Mouse (Mus musculus): ENCODE results near the gene Myo1d.

The Myo1d gene

GRCm38 (mm10) chr11:80614949-80615725 is 164.7 kb downstream of the Myo1d start:
- no peak for DNase-seq (ENCODE audit: low read depth)

GRCm38 (mm10) chr11:80614418-80614817 is 165.4 kb downstream of the Myo1d start:
- DNase-seq (ENCODE audit: low read depth): peak; percentile 71

- peak; percentile 9 for DNase-seq (ENCODE audit: low read depth)
Measured at GRCm38 (mm10) chr11:80613534-80613933, 166.3 kb downstream of the Myo1d start.

- peak; percentile 38 for DNase-seq (ENCODE audit: low read depth)
Measured at GRCm38 (mm10) chr11:80602707-80603441, 177.0 kb downstream of the Myo1d start.

- peak; percentile 52 for DNase-seq (ENCODE audit: low read depth)
Measured at GRCm38 (mm10) chr11:80602041-80602458, 177.8 kb downstream of the Myo1d start.

- DNase-seq (ENCODE audit: low read depth): no peak
Measured at GRCm38 (mm10) chr11:80601040-80601864, 178.6 kb downstream of the Myo1d start.

DNA sequence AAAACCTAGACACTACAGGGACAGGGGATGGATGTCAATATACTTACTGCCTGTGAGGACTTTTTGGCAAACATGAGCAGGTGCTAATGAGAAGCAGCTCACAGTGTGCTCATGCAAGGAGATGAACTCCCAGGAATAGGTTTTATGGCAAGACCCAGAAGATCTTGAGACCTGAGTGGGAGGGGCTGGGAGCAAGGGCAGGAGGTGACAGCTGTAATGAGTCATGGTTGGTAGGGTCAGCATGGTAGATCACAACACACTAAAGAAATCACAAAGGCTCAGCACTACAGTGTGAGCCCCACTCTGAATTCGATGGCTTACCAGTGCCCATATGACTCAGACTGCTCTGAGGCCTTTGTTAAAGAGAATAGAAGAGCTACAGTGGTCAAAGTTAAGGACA is 184.3 kb downstream of the Myo1d start:
- no peak for DNase-seq (ENCODE audit: low read depth)

- DNase-seq (ENCODE audit: low read depth): no peak
Measured at GRCm38 (mm10) chr11:80589387-80589786, 190.4 kb downstream of the Myo1d start.

DNA sequence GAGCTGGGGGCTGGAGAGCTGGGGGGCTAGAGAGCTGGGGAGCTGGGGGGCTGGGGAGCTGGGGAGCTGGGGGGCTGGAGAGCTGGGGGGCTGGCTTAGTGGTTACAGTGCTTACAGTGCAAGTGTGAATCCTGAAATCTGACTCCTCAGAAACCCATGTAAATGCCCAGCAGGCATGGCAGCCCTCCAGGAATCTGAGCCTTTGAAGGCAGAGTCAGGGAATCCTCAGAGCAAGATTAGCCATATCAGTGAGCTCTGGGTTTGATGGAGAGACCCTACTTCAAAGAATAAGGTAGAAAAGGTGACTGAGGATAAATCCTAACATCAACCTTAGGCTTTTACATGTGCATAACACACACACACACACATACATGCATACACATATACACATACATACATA is 194.1 kb downstream of the Myo1d start:
- no peak for DNase-seq (ENCODE audit: low read depth)

GRCm38 (mm10) chr11:80585211-80585610 is 194.6 kb downstream of the Myo1d start:
- no peak for DNase-seq (ENCODE audit: low read depth)

- DNase-seq (ENCODE audit: low read depth): no peak
Measured at GRCm38 (mm10) chr11:80580494-80580893, 199.3 kb downstream of the Myo1d start.

- no peak for DNase-seq (ENCODE audit: low read depth)
Measured at GRCm38 (mm10) chr11:80577747-80578640, 201.8 kb downstream of the Myo1d start.

- DNase-seq (ENCODE audit: low read depth): peak; percentile 26
Measured at GRCm38 (mm10) chr11:80575794-80576193, 204.0 kb downstream of the Myo1d start.

DNA sequence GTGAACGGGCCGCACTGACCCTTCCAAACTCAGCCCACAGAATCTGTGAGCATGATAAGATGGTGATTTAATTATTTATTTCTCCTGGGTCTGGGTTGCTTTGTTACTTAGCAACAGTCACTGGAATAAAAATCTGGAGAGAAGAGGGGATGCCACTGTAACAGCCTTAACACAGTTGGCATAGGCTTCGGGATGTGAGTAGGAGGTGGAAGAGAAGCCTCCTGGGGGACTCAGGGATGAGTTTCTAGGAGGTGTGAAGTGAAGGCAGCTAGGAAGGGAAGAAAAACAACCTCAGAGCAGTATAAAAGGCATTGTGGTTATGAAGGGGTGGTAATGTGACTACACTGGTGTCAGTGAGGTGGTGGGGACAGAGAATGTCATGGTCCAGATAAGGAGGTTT is 213.5 kb downstream of the Myo1d start:
- DNase-seq (ENCODE audit: low read depth): no peak

DNA sequence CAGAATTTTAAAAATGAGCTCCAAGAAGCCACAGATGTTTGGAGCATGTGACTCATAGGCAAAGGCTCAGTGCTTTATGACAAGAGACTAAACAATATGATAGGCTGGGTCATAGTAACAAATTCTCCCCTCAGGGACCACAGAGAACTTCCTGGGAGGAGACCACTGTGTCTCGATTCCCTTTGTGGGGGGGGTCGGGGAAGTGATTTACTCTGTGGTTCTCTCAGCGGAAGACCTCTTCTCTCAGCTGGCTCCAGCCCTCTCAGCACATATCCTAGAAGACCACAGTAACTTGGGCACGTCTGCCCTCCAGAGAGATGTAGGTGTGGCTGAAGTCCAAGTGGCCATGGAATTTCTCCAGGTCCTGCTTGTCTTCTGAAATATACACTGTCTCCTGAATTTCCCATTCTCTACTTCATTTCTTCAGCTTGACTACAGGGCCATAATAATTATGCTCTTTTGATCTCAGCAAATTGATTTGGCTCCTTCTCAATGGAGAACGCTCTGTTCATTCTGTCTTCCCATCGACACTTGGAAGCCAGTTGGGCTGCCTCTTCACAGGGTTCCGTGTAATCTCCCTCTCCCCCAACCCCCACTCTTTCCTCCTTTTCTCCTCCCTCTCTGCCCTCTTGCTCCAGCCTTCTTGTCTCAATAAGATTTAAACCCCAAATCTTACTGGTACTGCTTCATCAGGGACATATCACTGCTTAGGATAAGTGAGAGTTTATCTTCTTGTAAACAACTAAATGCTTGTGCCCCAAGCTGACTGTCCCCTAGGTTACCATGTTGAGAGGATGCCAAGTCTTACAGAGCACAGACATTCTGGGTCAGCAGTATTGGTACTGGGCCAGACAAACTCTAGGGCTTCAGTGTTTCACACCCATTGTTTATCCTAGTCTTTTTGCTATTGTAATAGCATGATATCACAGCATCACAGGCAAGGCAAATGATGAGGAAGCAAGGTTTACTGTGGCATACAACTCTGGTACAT is 214.6 kb downstream of the Myo1d start:
- DNase-seq (ENCODE audit: low read depth): no peak

DNA sequence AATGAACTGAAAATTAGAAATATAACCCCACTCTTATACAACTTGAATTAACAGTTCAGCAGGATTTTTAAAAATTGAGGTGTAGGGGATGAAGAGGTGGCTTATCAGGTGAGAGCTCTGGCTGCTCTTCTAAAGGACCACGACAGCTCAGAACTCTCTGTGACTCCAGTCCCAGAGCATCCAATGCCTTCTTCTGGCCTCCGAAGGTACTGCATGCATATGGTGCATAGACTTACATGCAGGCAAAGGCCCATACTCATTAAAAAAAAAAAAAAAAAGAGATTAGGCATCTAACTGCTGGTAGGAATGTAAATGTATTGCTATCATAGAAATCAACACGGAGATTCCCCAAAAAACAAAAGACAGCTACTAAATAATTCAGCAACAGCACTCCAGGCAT is 217.3 kb downstream of the Myo1d start:
- peak; percentile 59 for DNase-seq (ENCODE audit: low read depth)

DNA sequence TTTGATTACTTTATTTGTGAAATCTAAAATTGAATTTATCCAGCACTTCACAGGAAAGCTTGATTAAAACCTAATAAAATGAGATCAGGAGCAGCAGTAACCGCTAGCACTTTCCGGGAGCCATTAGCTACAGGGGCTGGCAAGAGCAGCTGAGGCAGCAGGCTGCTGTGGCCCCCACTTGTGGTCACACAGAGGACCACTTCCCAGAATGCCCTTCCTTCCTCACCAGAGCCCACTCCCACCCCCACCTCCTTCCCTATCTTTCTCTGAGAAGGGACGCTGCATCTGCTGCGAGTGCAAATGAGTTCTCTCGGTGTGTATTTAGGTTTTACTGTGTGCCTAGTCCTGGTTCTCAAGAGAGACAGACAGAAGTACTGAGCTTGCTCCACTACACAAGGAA is 219.1 kb downstream of the Myo1d start:
- no peak for DNase-seq (ENCODE audit: low read depth)

- DNase-seq (ENCODE audit: low read depth): no peak
Measured at GRCm38 (mm10) chr11:80555416-80555815, 224.4 kb downstream of the Myo1d start.

DNA sequence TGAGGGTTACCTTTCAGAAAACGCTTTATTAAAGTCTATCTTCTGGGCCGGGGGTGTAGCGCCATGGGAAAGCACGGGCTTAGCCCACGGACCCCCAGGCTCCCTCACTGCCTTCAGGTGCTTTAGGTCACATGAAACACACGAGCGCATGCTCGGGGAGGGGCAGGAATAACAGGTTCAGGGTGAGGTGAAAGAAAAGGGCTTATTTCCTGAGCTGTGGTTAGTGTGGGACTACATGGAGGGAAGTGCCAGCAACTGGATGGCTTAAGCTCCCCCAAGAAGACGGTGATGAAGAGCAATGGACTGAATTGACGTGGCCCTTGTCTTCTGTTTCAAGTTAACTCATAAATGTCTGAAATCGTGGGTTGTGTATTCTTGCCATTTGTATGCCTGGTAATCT is 226.8 kb downstream of the Myo1d start:
- DNase-seq (ENCODE audit: low read depth): peak; percentile 10

- DNase-seq (ENCODE audit: low read depth): no peak
Measured at GRCm38 (mm10) chr11:80551634-80552033, 228.2 kb downstream of the Myo1d start.
